Mouse (Mus musculus) cortical plate, adult 2 months (tissue): ENCODE results near the gene Polg2. TPM values are rescaled to one million over a fixed set of nuclear protein-coding genes. Genes with fewer than 3 reads are reported as not detected.

Source experiments
- H3K27ac ChIP-seq: fragments of 200-500 bp; 2 replicates; pipeline ENCODE4 v1.5.1; 2012; ENCODE audit warnings: low read length, control low read depth, inconsistent platforms; ENCODE audit not compliant: insufficient read depth
- H3K4me1 ChIP-seq: fragments of 200-500 bp; 2 replicates; pipeline ENCODE4 v1.6.1; 2011; ENCODE audit warnings: low read length; ENCODE audit not compliant: control insufficient read depth, insufficient read depth
- H3K4me3 ChIP-seq: fragments of 200-500 bp; 2 replicates; pipeline ENCODE4 v1.5.1; 2011; ENCODE audit warnings: mild to moderate bottlenecking, low read length, control low read depth; ENCODE audit not compliant: insufficient read depth
- CTCF ChIP-seq: fragments of 200-500 bp; IDR thresholded peaks from 2 replicates; pipeline ENCODE4 v1.5.1; 2011; ENCODE audit warnings: mild to moderate bottlenecking, control low read depth, low read length; ENCODE audit not compliant: insufficient read depth; ENCODE audit errors: extremely low read depth
- POLR2A ChIP-seq: fragments of 200-500 bp; IDR thresholded peaks from 2 replicates; pipeline ENCODE4 v1.6.1; 2011; ENCODE audit warnings: mild to moderate bottlenecking, low read length, control low read depth; ENCODE audit not compliant: insufficient read depth; ENCODE audit errors: extremely low read depth
- polyA plus RNA-seq: library from polyadenylated mRNA; depleted of rRNA; stranded (reverse); fragments of >200 nt; gene quantifications from 2 replicates; pipeline ENCODE4 v1.2.3, GENCODE M21; 2012

Gene Polg2
- polyA plus RNA-seq, 1 experiment: 3.8 TPM

DNA sequence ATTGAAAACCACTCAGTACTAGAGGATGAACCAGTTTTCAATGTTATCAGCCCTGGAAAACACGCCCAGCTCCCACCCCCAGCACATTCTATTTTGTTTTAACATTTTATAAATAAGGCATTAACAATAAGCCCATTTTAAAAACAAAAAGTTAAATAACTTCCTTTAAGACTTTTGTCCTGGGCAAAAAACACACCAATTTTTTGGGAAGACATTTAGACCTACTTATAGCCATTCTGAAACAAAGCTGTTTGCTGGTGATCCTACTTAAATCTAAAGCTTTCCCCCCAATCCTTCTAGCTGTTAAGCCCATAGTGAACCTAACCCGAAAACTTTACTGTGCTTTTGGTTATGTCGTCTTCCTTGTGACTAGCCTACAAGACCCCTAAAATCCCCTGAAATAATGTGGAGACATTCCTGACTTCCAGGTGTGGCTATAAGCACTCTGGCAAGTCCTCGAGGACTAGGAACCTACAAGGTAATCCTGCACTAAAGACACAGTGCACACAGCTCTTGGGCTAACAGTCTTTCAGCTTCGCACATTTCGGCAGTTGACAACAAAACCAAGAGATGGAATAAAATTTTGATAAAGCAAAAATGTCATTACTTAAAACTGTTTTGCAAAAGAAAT, 1.4 kb upstream of the Polg2 start:
- no peak overlapping the region for H3K4me3 ChIP-seq
- no peak overlapping the region for H3K27ac ChIP-seq
- peaks cover 3% of the 10 kb centered on the region; the same call in 1 of the 2 replicates for H3K4me1 ChIP-seq
- TF ChIP-seq CTCF (no peak), POLR2A (no peak)

DNA sequence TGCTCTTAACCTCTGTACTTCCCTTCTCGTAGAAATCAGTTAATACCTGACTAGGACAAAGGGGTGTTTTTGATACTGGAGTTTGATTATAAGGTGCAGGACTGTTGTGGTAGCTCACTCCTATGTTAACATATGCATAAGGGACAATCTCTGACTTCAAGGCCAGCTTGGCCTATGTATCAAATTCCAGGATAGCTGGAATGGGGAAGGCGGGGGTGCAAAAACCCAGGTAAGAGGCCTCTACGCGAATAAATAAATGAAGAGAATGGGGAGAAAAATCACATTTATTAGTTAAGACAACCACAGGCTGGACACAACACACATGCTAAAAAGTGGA, 720 bp upstream of the Polg2 start:
- H3K4me1 ChIP-seq: peaks cover 3% of the 10 kb centered on the region; the same call in 1 of the 2 replicates
- TF ChIP-seq CTCF (no peak), POLR2A (no peak)
- H3K4me3 ChIP-seq: no peak overlapping the region; the same call in 1 of the 2 replicates
- no peak overlapping the region for H3K27ac ChIP-seq

DNA sequence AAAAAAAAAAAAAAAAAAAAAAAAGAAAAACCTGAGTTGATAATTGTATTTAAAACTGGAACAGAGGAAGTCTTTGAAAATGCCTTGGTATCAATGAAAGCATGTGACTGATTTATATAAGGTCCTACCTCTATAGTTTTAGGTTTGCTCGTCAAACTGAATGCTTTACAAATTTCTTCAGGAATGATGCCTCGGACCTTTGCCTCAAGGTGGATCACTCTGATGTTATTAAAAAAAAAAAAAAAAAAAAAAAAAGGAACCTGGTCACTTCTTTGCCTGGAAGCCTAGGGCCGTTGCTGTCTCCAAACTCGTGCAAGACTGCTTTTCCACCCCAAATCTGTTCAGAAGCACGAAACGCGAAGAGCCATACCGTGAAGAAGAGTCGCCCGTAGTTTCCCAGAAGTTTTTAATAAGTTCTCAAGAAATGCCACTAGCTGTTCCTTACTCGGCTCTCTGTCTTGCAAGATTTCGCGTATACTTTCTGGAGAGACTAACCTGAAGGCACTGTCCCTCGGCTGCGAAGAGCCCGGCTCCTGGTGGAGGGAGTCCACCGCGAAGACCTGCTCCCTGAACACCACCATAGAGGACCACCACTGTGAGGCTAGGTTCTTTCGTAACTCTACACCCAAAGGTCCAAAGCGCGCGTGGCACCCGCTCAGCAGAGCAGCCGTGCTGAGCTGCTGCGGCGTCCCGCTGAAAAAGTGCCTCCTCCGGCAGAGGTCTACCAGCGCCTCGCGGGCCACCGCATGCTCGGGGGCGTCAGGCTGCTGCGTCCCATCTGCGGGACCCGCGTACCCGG, 549 bp downstream of the Polg2 start:
- Histone ChIP-seq H3K27ac (peak overlapping the region; percentile 67; the same call in 1 of the 2 replicates), H3K4me1 (peaks cover 3% of the 10 kb centered on the region; the same call in 1 of the 2 replicates), H3K4me3 (peak overlapping the region; percentile 63)
- no peak for TF ChIP-seq POLR2A
- TF ChIP-seq CTCF: no peak

DNA sequence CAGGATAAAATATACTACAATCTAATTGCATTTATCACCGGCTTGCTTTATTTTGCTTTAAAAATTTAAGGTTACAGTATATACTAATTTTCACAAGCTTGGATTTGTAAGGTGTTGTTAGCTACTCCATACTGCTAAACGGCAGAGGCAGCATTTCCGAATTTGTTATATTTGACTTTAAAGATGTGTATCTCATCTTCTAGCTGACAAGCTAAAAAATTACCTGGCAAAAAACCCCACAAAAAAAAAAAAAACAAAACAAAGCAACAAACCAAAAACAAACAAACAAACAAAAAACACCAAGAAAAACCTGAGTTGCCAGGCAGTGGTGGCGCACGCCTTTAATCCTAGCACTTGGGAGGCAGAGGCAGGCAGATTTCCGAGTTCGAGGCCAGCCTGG, 1.2 kb downstream of the Polg2 start:
- Histone ChIP-seq H3K27ac (no peak overlapping the region), H3K4me1 (peaks cover 3% of the 10 kb centered on the region; the same call in 1 of the 2 replicates), H3K4me3 (peak overlapping the region; percentile 63; the same call in 1 of the 2 replicates)
- TF ChIP-seq POLR2A: no peak
- no peak for TF ChIP-seq CTCF

DNA sequence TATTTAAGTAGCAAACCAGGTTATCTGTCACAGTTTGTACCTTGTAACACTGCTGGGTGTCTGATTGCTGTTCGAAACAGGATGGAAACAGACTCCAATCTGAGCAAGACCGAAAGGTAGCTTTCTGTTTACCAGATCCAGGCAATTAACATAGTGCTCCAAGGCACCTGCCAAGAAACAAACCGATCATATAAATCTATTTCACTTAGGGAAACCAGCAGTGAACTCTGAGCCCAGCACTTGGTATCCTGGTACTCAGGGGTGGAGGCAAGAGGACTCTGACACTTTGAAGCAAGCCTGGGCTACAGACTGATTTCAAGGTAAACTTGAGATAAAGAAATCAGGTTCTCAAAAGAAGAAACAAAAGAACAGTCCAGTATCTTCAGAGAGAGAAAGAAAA, 1.9 kb downstream of the Polg2 start:
- Histone ChIP-seq H3K4me3 (no peak overlapping the region), H3K27ac (no peak overlapping the region)
- no peak for TF ChIP-seq POLR2A
- no peak for TF ChIP-seq CTCF

DNA sequence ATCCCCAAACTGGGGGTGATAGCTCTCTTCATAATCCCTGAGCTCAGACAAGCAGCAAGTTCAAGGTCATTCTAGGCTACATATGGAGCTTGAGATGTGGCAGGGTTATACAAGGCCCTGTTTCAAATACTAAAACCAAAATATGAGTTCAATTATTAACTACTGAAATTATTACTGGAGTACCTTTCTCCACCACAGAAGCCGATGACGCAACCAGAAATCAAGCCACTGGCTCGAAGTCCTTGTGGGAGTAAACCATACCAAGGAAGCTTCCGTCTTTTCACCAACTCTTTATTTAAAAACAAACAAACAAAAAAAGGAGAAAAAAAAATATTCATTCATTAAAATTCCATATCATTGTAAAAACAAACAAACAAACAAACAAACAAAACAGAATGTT, 2.4 kb downstream of the Polg2 start:
- no peak for TF ChIP-seq CTCF
- TF ChIP-seq POLR2A: no peak
- Histone ChIP-seq H3K4me1 (peaks cover 1% of the 10 kb centered on the region; the same call in 1 of the 2 replicates), H3K4me3 (no peak overlapping the region)

More for the DNA sequence above, 1.9 kb downstream of the Polg2 start:
- peaks cover 1% of the 10 kb centered on the region; the same call in 1 of the 2 replicates for H3K4me1 ChIP-seq

DNA sequence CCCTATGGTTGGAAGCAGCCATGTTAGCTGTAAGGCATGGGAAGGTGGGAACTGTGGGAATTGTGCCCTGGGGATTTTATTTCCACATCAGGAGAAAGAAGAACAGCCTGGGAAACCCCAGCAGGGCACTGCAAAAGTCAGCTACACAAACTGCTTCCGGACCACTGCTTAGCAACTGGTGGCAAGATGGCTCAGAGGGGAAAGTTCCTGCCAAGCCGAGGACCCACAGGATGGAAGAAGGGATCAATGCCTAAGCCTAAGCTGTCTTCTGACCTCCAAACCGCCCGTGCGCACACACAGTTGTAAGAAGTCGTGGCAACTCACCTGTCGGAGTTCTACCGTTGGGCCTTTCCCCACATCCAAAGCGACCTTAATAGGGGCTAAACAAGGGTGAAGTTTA, 6.3 kb downstream of the Polg2 start:
- H3K27ac ChIP-seq: no peak overlapping the region
- no peaks in the 10 kb centered on the region for H3K4me1 ChIP-seq
- no peak for TF ChIP-seq CTCF
- TF ChIP-seq POLR2A: no peak
- no peak overlapping the region for H3K4me3 ChIP-seq

More for the DNA sequence above, 2.4 kb downstream of the Polg2 start:
- no peak overlapping the region for H3K27ac ChIP-seq

DNA sequence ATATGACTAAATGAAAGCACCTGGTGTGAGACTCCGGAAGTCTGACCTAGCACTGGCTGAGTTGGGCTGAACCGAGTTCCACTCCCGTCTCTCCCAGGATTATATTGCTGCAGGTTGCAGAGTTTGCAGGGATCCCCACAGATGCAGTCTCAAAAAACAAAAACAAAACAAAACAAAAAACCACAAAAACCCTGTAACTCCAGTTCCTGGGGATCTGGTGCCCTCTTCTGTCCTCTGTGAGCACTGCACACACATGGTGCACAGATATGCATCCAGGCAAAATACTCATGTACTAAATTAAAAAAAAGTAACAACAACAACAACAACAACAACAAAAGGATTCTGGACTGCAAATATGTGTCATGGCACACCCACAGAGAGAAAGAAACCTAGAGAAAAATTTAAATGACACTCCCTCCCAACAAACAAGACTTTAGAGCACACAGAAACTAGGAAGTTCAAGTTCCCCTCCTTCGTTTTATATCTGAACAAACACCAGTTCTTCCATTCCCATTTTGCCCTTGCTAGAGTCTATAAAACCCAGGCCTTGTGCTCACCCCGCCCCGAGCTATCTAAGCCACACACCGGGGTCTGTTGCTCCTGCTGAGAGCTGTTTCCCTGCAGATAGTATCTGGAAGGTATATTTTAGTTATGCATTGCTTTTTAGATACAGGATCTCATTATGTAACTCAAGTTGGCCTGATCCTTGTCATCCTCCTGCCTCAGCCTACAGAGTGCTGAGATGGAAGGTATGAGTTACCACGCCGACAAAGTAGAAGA, 9.0 kb downstream of the Polg2 start:
- peak; percentile 29; the same call in 1 of the 2 replicates for TF ChIP-seq CTCF
- no peak for TF ChIP-seq POLR2A
- H3K27ac ChIP-seq: no peak overlapping the region
- no peak overlapping the region for H3K4me3 ChIP-seq
- H3K4me1 ChIP-seq: no peaks in the 10 kb centered on the region

DNA sequence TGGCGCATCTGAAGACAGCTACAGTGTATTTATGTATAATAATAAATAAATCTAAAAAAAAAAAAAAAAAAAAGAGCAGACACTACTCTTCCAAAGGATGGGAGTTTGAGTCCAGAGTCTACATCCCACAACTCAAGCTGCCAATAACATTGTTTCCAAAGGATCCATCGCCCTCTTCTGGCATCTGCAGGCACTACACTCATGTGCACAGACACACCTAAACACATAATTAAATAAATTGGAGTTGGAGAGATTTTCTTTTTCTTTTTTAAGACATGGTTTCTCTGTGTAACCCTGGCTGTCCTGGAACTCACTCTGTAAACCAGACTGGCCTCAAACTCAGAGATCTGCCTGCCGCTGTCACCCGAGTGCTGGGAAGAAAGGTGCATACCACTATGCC, 11.8 kb downstream of the Polg2 start:
- TF ChIP-seq CTCF (no peak), POLR2A (no peak)
- no peak overlapping the region for H3K27ac ChIP-seq
- H3K4me1 ChIP-seq: no peaks in the 10 kb centered on the region
- H3K4me3 ChIP-seq: no peak overlapping the region

DNA sequence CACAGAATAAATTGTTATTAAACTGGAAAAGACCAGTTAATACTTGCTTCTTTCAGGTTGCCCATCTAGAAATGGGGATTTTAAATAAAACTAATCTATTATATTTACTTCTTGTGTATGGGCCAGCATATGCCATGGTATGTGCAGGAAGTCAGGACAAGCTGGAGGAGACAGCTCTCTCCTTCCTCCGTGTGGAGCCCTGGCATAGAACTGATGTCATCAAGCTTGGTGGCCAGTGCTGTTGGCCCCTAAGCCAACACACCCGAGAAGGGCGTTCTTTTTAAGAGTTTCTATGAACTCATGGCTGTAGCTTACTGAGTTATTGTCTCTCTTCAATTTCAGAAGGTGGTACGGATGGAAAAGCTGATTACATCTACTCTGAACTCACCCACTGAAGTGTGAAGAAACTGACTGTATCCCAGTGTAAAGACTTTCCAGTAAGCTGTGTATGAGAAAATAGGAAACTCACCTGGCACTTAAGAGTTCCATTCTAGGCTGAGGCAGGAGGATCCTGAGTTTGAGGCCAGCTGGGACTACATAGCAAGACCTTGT, 12.7 kb downstream of the Polg2 start:
- no peak overlapping the region for H3K27ac ChIP-seq
- TF ChIP-seq CTCF (no peak), POLR2A (no peak)
- no peaks in the 10 kb centered on the region for H3K4me1 ChIP-seq
- H3K4me3 ChIP-seq: no peak overlapping the region
